Mouse (Mus musculus) MEL (cell line): ENCODE results near the gene Cgnl1. TPM values are rescaled to one million over a fixed set of nuclear protein-coding genes. Genes with fewer than 3 reads are reported as not detected.

ENCODE experiments used
- DNase-seq: peaks from one replicate; pipeline ENCODE4 v3.0.0; 2011; ENCODE audit warnings: low read depth, low spot score
- H3K27ac ChIP-seq: 2 replicates; pipeline ENCODE4 v1.5.1; 2012; ENCODE audit warnings: low read depth, mild to moderate bottlenecking, control low read depth, low read length, moderate library complexity; ENCODE audit not compliant: control insufficient read depth
- H3K27me3 ChIP-seq, 2 experiments: fragments of 150-350 bp in 1 of 2; sonication (generic) in 1 of 2; 2 replicates each; pipeline ENCODE4 v1.6.1; 2012; ENCODE audit warnings: low read length in 2 of 2, mild to moderate bottlenecking in 2 of 2, improper control_type of control experiment in 1 of 2, moderate library complexity in 1 of 2; ENCODE audit not compliant: insufficient read depth in 2 of 2, control insufficient read depth in 1 of 2
- H3K36me3 ChIP-seq, 2 experiments: 2 replicates each; pipeline ENCODE4 v1.6.1; 2012 to 2014; ENCODE audit warnings: low read length in 2 of 2, improper control_type of control experiment in 1 of 2, inconsistent platforms in 1 of 2, mild to moderate bottlenecking in 1 of 2; ENCODE audit not compliant: insufficient read depth in 2 of 2, control insufficient read depth in 1 of 2
- H3K4me1 ChIP-seq, 2 experiments: fragments of 150-350 bp in 1 of 2; sonication (generic) in 1 of 2; 2 replicates each; pipeline ENCODE4 v1.6.1; 2012; ENCODE audit warnings: low read length in 2 of 2, improper control_type of control experiment in 1 of 2, mild to moderate bottlenecking in 1 of 2; ENCODE audit not compliant: insufficient read depth in 2 of 2, control insufficient read depth in 1 of 2
- H3K4me3 ChIP-seq, 2 experiments: fragments of 150-350 bp in 1 of 2; sonication (generic) in 1 of 2; 2 replicates each; pipeline ENCODE4 v1.5.1; 2012; ENCODE audit warnings: low read depth in 2 of 2, low read length in 2 of 2, mild to moderate bottlenecking in 2 of 2, moderate library complexity in 2 of 2, control low read depth in 1 of 2, improper control_type of control experiment in 1 of 2; ENCODE audit not compliant: control insufficient read depth in 1 of 2, insufficient read depth in 1 of 2
- H3K79me2 ChIP-seq: 2 replicates; pipeline ENCODE4 v1.6.1; 2012; ENCODE audit warnings: mild to moderate bottlenecking, low read length, moderate library complexity; ENCODE audit not compliant: control insufficient read depth, poor library complexity, insufficient read depth
- H3K9ac ChIP-seq: 2 replicates; pipeline ENCODE4 v1.6.1; 2012; ENCODE audit warnings: low read depth, mild to moderate bottlenecking, control low read depth, low read length, moderate library complexity; ENCODE audit not compliant: control insufficient read depth, poor library complexity, severe bottlenecking
- H3K9me3 ChIP-seq: fragments of 150-350 bp; sonication (generic); replicated peaks from 2 replicates; pipeline ENCODE4 v1.6.1; 2012; ENCODE audit warnings: mild to moderate bottlenecking, low read length, improper control_type of control experiment, moderate library complexity; ENCODE audit not compliant: insufficient read depth
- BHLHE40 ChIP-seq: IDR thresholded peaks from 2 replicates; pipeline ENCODE4 v1.6.1; 2012; ENCODE audit warnings: low read depth, mild to moderate bottlenecking, inconsistent platforms, low read length, improper control_type of control experiment, borderline replicate concordance
- CHD1 ChIP-seq: IDR thresholded peaks from 2 replicates; pipeline ENCODE4 v1.6.1; 2012; ENCODE audit warnings: low read depth, mild to moderate bottlenecking, inconsistent platforms, low read length, improper control_type of control experiment
- CHD2 ChIP-seq: IDR thresholded peaks from 2 replicates; pipeline ENCODE4 v1.6.1; 2011; ENCODE audit warnings: low read length, improper control_type of control experiment
- E2F4 ChIP-seq: IDR thresholded peaks from 2 replicates; pipeline ENCODE4 v1.6.1; 2011; ENCODE audit warnings: low read depth, low read length, improper control_type of control experiment, borderline replicate concordance
- ELF1 ChIP-seq: IDR thresholded peaks from 2 replicates; pipeline ENCODE4 v1.6.1; 2014; ENCODE audit warnings: low read depth, mild to moderate bottlenecking, inconsistent platforms, low read length, improper control_type of control experiment, moderate library complexity
- EP300 ChIP-seq, 2 experiments: IDR thresholded peaks; 2 replicates each; pipeline ENCODE4 v1.6.1; 2011; ENCODE audit warnings: improper control_type of control experiment in 2 of 2, low read length in 2 of 2, low read depth in 1 of 2, mild to moderate bottlenecking in 1 of 2
- ETS1 ChIP-seq: IDR thresholded peaks from 2 replicates; pipeline ENCODE4 v1.6.1; 2012; ENCODE audit warnings: low read depth, mild to moderate bottlenecking, inconsistent platforms, low read length, improper control_type of control experiment, moderate library complexity
- GABPA ChIP-seq: IDR thresholded peaks from 2 replicates; pipeline ENCODE4 v1.6.1; 2012; ENCODE audit warnings: low read depth, mild to moderate bottlenecking, inconsistent platforms, low read length, improper control_type of control experiment, moderate library complexity
- JUND ChIP-seq: IDR thresholded peaks from 2 replicates; pipeline ENCODE4 v1.6.1; 2011; ENCODE audit warnings: low read depth, mild to moderate bottlenecking, improper control_type of control experiment, low read length
- MAFK ChIP-seq: IDR thresholded peaks from 2 replicates; pipeline ENCODE4 v1.6.1; 2011; ENCODE audit warnings: low read depth, mild to moderate bottlenecking, low read length, improper control_type of control experiment, borderline replicate concordance
- MAX ChIP-seq: IDR thresholded peaks from 2 replicates; pipeline ENCODE4 v1.6.1; 2011; ENCODE audit warnings: low read length, improper control_type of control experiment
- MXI1 ChIP-seq: IDR thresholded peaks from 2 replicates; pipeline ENCODE4 v1.6.1; 2011; ENCODE audit warnings: mild to moderate bottlenecking, low read depth, low read length, improper control_type of control experiment
- MYB ChIP-seq: IDR thresholded peaks from 2 replicates; pipeline ENCODE4 v1.6.1; 2011; ENCODE audit warnings: mild to moderate bottlenecking, low read depth, low read length, improper control_type of control experiment
- NELFE ChIP-seq: IDR thresholded peaks from 2 replicates; pipeline ENCODE4 v1.6.1; 2011; ENCODE audit warnings: low read depth, low read length, improper control_type of control experiment
- POLR2AphosphoS2 ChIP-seq: IDR thresholded peaks from 2 replicates; pipeline ENCODE4 v1.6.1; 2011; ENCODE audit warnings: low read length, improper control_type of control experiment
- POLR2AphosphoS5 ChIP-seq: IDR thresholded peaks from 2 replicates; pipeline ENCODE4 v1.6.1; 2012; ENCODE audit warnings: low read depth, borderline replicate concordance, mild to moderate bottlenecking, inconsistent platforms, low read length, moderate library complexity, mixed read lengths
- RCOR1 ChIP-seq: IDR thresholded peaks from 2 replicates; pipeline ENCODE4 v1.6.1; 2012; ENCODE audit warnings: low read depth, mild to moderate bottlenecking, inconsistent platforms, low read length, improper control_type of control experiment
- TAL1 ChIP-seq: IDR thresholded peaks from 2 replicates; pipeline ENCODE4 v1.6.1; 2012; ENCODE audit warnings: mild to moderate bottlenecking, inconsistent platforms, low read length, moderate library complexity, mixed read lengths
- USF1 ChIP-seq: IDR thresholded peaks from 2 replicates; pipeline ENCODE4 v1.6.1; 2014; ENCODE audit warnings: low read depth, mild to moderate bottlenecking, inconsistent platforms, low read length, improper control_type of control experiment, moderate library complexity
- USF2 ChIP-seq, 2 experiments: IDR thresholded peaks; 2 replicates each; pipeline ENCODE4 v1.6.1; 2011 to 2012; ENCODE audit warnings: improper control_type of control experiment in 2 of 2, low read length in 2 of 2, borderline replicate concordance in 1 of 2, inconsistent platforms in 1 of 2, low read depth in 1 of 2, mild to moderate bottlenecking in 1 of 2; ENCODE audit not compliant: insufficient read depth in 1 of 2
- ZNF384 ChIP-seq: IDR thresholded peaks from 2 replicates; pipeline ENCODE4 v1.6.1; 2012; ENCODE audit warnings: low read depth, mild to moderate bottlenecking, inconsistent platforms, low read length, improper control_type of control experiment
- polyA plus RNA-seq, 2 experiments: library from polyadenylated mRNA; stranded (reverse) in 1 of 2; unstranded in 1 of 2; fragments of >175 nt in 1 of 2; fragments of >200 nt in 1 of 2; gene quantifications; 2 replicates each; pipeline versions ENCODE4 v1.2.1 to v1.2.4; 2012; ENCODE audit warnings: low replicate concordance in 2 of 2, low read depth in 1 of 2; ENCODE audit not compliant: insufficient read length in 2 of 2, insufficient read depth in 1 of 2, missing spikeins in 1 of 2
- total RNA-seq: library from RNA; depleted of rRNA; stranded (reverse); fragments of 300-350 nt; gene quantifications from 2 replicates; pipeline ENCODE4 v1.2.3, GENCODE M21; 2012

Gene Cgnl1
- total and polyA plus RNA-seq, 3 experiments: 0.19 to 0.70 TPM; not detected in 1

DNA sequence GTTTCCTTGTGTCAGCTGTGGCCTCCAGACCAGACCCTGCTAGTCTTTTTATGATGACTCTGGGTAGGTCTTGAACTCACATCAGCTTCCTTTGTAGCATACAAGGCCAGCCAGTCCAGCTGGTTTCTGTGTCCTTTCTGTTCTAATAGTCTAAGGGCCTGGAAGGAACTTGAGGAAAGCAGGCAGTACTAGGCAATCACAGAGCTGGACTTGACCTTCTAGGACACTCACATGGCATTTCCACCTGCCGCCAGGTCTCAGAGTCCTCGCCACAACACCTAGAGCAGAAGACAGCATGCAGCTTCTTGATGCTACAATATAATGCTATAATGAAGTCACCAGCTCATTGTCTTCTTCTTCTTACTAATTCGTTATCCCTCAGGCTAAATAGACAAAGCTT is 106.5 kb downstream of the Cgnl1 start:
- no peak overlapping the region for H3K4me3 ChIP-seq
- no peak overlapping the region for H3K9ac ChIP-seq
- DNase-seq: no peak
- H3K9me3 ChIP-seq: no peaks in the 10 kb centered on the region
- H3K79me2 ChIP-seq: no peaks in the 10 kb centered on the region
- no peak overlapping the region for H3K27ac ChIP-seq
- TF ChIP-seq E2F4 (no peak), CHD2 (no peak), TAL1 (no peak), CHD1 (no peak), MAX (no peak), JUND (no peak), POLR2AphosphoS5 (no peak), ZNF384 (no peak), ETS1 (no peak), NELFE (no peak)
- no peaks in the 10 kb centered on the region for H3K36me3 ChIP-seq
- no peaks in the 10 kb centered on the region for H3K4me1 ChIP-seq
- peaks cover 0 to 2% of the 10 kb centered on the region in 2 experiments; a peak in 1 of 4 replicates for H3K27me3 ChIP-seq

DNA sequence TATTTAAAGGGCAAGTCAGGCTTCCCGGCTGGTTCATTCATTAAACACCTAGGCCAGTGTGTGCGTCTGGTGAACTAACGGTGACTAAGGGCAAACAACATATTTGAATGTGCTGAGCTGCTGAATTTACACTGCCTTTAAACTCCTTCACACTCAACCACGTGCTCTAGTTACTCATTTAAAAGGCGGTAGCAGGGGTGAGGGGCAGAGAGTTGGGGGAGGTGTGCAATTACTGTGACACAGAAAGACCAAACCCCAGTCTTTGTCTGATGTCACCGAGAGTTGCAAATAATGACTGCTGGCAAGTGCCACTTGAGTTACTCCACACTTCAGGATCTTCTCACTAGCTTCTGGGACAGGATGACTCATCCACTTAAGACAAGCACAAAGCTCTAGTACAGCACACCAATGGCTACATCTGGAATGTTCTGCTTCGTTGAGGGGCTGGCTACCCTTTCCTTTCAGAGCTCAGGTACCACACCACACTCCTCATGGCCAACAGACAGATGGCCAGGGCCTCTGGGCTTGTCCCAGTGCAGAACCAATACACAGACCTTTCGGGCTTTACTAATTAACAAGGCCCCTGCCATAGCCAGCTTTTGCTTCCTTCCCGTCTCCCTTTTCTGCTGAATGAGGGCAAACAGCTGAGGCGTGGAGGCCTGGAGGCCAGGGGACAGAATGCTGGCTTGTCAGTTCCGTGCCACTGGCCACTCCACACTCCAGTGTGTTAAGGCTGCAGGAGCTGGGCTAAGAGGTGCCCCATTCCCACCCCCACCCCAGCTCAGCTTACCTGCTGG is 107.8 kb downstream of the Cgnl1 start:
- no peaks in the 10 kb centered on the region for H3K4me1 ChIP-seq
- H3K27ac ChIP-seq: no peak overlapping the region

More for the DNA sequence above, 107.8 kb downstream of the Cgnl1 start:
- TF ChIP-seq MXI1 (no peak), BHLHE40 (no peak), GABPA (no peak), CHD2 (no peak), EP300 (IDR thresholded peaks at IDR 0.05; ENCODE audit: low read depth in 1 of 2, low read length in 2 of 2) (no peak), NELFE (no peak), JUND (no peak), USF2 (IDR thresholded peaks at IDR 0.05; ENCODE audit: borderline replicate concordance in 1 of 2, insufficient read depth in 1 of 2, low read depth in 1 of 2, low read length in 2 of 2) (no peak), ETS1 (no peak), ELF1 (no peak), MYB (no peak), E2F4 (no peak), MAX (no peak), USF1 (no peak), POLR2AphosphoS2 (no peak), MAFK (no peak), RCOR1 (no peak), ZNF384 (no peak)
- H3K27me3 ChIP-seq: peaks cover 0 to 2% of the 10 kb centered on the region in 2 experiments; a peak in 1 of 4 replicates
- H3K79me2 ChIP-seq: no peaks in the 10 kb centered on the region
- H3K36me3 ChIP-seq: no peaks in the 10 kb centered on the region
- DNase-seq: no peak
- H3K9ac ChIP-seq: no peak overlapping the region
- H3K9me3 ChIP-seq: no peaks in the 10 kb centered on the region
- H3K4me3 ChIP-seq: no peak overlapping the region
